Mouse (Mus musculus): Measurements from ENCODE around the gene Apoa2. TPM values are rescaled to one million over a fixed set of nuclear protein-coding genes. Genes with fewer than 3 reads are reported as not detected.
A peak's percentile ranks its signal among the peaks of the same experiment; 100 is the strongest.
"Not testable (repeated sequence)": the region's sequence is repeated elsewhere in the genome, so short reads cannot be mapped to it uniquely, and the experiment has no call there.

The Apoa2 gene
- total RNA-seq, 2 experiments from 2014 or later: 1.7 to 1.8 TPM

DNA sequence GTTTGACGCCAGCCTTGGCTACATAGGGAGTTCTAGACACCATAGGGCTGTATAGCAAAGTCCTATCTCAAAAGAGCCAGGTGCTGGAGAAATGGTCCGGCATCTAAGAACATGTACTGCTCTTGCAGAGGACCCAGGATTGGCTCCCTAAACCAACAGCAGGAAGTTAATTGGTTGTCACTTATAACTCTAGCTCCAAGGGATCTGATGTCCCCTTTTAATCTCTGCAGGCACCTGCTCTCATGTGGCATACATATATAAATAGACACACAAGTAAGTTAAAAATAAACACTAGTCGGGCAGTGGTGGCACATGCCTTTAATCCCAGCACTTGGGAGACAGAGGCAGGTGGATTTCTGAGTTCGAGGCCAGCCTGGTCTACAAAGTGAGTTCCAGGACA lies 10.9 kb downstream of the Apoa2 start:
- no peak for DNase-seq

DNA sequence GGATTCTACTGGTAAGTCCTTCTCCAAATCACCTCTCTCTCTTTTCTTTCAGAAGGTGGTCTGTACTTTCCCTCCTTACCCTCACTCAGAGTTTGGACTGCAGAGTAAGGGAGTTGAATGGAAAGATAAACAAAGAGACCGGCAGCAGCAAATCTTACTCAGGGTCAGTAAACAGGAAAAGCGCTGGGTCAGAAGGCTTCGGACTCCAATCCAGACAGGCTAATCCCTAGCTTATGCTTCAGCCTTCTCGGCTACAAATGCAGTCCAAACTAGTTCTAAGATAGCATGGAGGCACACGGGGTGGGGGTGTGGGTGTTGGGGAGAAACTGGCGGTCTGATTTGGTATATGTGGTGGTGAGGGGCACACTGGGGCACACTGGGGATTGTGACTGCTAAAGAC lies 12.6 kb downstream of the Apoa2 start:
- no peak for DNase-seq

DNA sequence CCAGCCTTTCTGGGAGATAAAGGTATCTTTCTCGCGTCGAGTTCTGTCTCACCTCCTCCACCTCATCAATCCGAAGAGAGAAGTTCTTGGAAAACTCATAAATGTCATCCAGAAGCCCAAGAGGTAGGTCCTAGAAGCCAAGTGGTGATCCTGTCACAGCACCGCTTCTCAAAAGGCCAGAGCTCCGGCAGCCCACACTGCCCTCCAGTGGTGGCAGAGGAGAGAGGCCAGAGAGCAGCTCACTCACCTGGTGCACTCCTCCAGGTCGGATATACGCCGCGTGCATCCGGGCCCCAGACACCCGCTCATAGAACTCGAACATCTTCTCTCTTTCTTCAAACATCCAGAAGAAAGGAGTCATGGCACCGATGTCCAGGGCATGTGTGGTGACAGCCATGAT lies 13.6 kb downstream of the Apoa2 start:
- DNase-seq: peak; percentile 76

DNA sequence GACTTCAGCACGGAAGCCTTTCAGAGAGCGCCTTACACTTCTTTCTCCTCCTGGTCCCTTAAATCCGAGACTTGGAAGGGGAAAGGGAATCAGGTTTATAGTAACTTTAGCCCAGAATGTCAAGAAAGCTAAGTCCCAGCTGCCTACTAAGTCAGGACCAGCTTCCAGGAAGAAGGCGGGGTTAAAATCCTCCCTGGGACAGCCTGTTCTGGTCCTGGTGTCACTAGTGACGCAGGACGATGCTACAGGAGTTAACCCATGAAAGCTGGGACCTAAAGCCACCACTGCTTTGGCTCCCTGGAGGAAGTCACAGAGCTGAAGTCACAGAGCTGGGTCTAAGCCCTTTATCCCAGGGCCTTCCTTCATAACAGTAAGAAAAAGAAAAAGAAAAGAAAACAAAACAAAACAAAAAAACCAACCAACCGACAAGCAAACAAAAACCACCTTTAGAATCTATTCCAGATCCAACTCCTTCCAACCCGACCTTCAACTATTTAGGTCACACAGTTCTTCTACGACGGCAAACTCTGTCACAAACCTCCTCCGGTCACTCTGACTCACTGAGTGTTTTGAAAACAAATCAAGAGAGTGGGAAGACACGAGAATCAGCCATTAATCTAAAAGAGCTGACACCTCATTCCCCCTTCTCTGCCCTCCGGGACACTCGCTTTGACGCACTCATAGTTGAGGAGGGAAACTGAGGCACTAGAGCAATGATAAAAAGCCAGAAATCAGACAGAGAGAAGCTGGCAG lies 15.3 kb downstream of the Apoa2 start:
- DNase-seq: peak; percentile 49

DNA sequence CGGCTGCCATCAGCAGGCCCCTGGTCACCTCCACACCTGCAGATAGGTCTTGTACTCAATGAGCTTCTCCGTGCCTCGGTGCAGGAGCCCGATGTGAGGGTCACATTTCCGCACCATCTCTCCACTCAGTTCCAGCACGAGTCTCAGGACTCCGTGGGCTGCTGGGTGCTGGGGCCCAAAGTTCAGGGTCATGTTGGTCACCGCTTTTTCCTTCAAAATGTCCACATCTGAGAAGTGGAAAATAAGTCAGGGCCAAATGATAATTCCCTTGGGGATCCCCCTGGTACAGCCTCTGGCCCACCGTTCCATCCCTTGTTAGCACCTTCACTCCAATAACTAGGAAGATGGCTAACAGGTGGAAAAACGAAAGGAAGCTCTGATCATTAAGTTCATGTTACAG lies 16.1 kb downstream of the Apoa2 start:
- DNase-seq: no peak

DNA sequence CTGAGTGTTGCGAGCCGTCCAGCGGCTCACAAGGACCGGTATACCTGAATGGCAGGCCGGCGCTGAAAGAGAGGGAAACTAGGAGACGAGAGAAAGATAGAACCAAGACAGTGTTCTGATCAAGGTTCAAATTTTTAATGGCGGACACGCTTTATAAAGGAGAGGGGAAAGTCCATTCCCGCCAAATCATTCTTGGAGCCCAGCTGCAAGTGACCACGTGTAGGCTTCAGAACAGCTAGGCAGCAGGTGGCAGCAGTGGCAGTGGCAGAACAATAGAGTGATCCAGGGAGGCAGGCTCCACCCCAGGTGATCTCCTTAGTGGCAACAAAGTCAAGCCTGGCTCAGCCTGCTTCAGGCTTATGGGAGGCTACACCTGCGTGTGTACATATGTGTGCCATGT lies 17.1 kb downstream of the Apoa2 start:
- not testable (repeated sequence) for DNase-seq

DNA sequence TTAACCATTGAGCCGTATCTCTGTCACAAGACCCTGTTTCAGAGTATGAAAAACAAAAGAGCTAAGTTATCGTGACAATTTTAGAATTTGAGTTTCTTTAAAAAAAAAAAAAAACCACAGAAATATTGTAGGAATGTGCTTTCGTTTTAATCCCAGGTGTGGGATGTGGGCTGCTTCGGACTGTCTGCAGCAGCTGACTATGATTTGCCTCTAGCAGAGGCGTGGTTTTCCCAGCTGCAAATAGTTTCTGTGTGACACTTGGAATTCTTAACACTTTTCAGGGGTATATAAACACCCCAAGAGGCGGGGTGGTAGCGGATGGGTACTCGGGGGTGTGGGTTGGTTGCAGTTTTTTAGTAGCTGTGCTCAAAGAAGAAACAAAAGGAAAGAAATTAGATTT lies 20.5 kb downstream of the Apoa2 start:
- DNase-seq: no peak

DNA sequence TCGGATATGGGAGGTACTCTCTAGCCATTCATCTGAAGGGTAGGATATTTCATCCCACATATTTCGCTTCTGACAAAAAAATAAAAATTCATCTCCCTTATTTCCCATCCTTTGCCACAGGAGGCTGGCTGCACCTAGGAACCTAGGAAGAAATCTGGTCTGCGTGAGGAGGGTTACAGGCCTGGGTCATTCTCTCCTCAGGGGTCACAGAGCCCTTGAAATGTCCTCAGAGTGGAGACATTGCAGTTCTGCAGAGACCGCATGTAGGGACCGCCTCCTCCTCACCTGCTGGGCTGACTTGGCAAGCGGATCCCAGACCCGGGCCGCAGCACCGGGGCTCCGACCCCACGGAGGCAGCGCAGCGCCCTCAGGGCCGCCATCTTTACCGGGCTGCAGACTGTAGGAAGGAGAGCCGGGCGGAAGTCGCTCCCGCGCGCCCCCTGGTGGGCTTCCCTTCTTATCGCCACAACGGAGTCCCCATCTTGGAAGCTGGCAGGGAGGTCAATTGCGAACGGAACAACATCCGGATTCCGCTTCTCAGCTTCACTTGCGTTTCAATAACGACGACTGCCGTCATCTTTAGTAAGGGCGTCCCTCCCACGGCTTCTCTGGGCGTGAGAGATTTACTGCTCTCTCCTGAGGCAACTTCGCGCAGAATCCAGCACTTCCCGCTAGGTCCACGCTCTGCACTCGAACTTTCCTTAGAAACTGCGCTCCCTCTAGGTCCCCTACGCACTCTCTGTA lies 22.0 kb downstream of the Apoa2 start:
- DNase-seq: peak; percentile 98

DNA sequence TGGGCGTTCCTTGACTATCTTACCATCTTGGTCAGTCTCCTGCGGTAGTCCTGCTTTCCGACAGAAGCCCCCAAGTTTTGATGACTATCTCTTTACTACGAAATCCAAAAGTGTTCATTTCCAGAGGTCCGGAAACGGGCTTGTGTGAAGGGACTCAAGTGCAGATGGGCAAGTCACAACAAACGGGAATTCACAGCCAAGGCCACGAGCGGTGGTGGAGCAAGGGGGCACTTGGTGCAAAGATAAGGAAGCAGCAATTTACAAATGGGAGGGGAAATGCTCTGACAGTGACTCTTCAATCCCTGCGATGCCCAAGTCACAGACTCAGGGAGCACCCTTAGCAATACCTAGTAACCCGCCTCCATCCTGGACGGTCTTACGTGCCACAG lies 22.6 kb downstream of the Apoa2 start:
- DNase-seq: no peak

DNA sequence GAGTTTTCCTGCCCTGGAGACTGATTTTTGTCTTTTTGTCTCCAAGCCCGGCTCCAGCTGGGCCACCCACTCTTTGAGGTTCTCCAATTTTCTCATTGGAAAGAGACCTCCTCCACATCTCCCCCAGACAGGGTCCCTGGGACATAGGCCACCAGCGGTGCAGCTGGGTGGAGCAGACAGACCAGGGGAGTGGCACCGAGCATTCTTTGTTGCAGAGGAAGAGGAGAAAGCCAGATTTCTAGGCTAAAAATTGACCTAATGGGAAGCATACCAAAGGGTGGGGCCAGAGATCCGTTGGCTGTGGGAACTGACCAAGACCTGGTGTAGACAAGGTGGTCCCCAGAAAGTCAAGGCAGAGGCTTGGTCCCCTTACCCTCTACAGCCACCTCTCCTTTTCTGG lies 23.1 kb downstream of the Apoa2 start:
- peak; percentile 54 for DNase-seq

DNA sequence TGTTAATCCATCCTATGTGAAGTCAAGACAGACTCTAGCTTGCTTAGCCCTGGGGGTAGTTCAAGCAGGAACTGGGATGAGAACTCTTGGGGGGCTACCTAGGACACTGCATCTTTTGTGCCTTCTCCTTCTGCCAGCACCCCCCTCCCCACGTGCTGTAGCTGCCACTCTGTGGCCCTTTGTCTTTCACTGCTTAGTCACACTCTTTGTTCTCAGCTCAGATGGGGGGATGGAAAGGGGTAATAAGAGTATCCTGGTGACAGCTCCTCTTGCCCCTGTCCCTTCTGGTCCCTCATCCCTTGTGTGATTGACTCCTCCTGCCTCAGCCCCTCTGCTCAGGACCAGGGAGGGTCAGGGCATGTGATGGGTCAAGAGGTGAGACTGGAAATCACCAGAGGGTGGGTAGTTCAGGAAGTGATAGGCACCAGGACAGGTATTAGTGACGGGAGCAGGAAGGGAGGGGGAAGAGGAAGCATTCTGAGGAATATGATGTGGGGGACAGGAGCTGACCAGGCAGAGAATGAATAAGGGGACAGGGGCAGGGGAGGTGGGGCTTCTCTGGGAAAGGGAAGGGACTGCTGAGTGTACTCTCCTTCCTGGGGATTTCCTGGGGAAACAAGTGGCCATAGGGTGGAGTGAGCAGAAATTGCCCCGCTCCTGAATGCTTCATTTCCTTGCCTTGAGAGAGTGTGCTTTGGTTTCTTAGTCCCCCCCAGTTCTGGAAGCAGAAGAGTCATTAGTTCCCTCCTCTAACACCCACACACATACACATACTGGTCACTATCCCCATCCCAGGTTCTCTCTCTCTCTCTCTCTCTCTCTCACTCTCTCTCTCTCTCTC lies 23.8 kb downstream of the Apoa2 start:
- no peak for DNase-seq

DNA sequence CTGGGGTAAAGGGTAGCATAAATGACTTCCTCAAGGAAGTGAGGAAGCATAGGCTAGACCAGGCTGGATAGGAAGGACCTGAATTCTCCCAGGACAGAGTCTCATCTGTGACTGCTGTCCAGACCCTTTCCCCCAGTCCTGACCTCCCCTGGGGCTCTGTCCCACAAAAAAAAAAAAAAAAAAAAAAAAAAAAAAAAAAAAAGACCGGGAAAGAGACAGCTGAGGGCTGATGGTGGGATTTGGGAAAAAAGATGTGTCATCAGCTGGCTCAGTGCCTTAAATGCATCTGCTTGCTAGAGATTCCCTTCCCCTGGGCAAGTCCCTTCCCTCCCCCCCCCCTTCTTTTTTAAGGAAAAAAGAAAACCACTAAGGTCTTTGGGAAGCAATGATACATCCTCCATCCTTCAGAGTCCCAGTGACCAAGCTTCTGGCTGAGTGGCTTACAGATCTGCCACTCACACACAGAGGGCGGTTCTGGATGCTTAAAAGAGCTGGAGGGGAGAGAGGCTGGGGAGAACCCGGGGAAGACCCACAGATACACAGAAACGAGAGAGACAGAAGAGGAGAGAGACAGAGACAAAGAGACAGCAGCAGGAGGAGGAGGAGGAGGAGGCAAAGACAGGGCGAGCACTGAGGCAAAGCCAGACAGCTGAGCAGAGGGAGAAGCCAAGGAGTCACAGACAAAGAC lies 25.2 kb downstream of the Apoa2 start, which contains the start of gene Adamts4:
Gene Adamts4, plus strand, starts transcription at position 509 of the 688 bp plus-strand sequence.
- peak; percentile 75 for DNase-seq

DNA sequence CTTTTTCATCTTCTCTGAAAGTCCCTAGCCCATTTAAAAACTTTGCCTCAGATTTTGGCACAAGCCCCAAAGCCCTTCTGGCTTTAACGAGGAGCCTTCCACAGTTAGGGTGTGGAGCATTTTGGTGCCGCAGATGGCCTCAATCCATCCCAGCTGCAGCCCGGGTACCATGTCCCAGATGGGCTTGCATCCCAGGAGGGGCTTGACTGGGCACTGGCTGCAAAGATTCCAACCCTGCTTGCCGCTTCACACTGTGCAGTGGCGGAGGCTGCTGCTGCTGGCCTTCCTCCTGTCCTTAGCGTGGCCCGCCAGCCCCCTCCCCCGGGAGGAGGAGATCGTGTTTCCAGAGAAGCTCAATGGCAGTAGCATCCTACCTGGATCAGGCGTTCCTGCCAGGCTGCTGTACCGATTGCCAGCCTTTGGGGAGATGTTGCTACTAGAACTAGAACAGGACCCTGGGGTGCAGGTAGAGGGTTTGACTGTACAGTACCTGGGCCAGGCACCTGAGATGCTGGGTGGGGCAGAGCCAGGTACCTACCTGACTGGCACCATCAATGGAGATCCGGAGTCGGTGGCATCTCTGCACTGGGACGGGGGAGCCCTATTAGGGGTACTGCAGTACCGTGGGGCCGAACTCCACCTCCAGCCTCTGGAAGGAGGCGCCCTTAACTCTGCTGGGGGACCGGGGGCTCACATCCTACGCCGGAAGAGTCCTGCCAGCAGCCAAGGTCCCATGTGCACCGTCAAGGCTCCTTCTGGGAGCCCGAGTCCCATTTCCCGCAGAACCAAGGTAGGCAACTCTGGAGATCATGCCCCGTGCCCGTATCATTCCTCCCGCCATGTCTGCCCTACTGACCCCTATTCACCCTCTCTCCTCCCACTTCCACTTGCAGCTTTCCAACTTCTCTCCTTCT lies 26.1 kb downstream of the Apoa2 start, which contains the start of gene Ndufs2:
Gene Ndufs2, minus strand, starts transcription at position 709 of the 914 bp plus-strand sequence.
- peak; percentile 52 for DNase-seq

DNA sequence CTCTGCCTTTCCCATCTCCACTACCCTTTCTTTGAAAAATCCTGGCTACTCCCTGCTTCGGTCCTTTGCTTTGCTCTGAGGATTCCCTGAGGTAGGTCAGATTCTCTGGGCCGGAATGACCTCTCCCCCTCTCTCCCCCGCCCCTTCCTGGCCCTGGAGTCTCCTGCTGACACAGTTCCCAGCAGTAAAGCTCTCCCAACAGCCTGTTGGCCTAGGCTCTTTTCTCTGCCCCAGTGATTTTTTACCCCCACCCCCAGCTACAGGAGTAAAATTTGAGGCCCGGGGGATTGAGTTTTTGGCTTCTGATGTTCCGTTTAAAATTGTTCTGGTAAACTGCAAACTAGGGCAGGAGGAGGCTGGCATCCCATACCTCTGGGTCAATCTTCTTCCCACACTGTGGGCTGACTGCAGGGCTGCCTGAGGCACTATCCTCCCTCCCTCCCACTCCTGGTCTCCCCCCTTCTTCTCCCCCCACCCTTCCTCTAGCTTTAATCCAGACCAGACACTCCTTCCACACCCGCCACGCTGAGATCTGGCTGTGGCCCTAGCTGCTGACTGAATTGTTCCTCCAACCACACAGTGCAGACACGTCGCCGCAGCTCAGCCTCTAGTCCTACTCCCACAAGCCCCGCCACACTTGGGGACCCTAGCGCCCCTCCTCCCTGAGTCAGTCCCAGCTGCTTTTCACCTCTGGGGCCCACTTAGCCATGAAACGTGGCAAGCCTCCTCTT lies 26.9 kb downstream of the Apoa2 start:
- DNase-seq: peak; percentile 58

DNA sequence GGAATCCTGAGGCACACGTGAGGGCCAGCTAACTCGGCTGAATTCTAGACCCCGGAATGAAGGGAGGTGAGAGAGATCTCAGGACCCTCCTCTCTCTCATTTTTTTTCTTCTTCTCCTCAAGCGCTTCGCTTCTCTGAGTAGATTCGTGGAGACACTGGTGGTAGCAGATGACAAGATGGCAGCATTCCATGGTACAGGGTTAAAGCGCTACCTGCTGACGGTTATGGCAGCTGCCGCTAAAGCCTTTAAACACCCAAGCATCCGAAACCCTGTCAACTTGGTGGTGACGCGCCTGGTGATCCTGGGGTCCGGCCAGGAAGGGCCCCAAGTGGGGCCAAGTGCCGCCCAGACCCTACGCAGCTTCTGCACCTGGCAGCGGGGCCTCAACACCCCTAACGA lies 27.6 kb downstream of the Apoa2 start:
- no peak for DNase-seq

DNA sequence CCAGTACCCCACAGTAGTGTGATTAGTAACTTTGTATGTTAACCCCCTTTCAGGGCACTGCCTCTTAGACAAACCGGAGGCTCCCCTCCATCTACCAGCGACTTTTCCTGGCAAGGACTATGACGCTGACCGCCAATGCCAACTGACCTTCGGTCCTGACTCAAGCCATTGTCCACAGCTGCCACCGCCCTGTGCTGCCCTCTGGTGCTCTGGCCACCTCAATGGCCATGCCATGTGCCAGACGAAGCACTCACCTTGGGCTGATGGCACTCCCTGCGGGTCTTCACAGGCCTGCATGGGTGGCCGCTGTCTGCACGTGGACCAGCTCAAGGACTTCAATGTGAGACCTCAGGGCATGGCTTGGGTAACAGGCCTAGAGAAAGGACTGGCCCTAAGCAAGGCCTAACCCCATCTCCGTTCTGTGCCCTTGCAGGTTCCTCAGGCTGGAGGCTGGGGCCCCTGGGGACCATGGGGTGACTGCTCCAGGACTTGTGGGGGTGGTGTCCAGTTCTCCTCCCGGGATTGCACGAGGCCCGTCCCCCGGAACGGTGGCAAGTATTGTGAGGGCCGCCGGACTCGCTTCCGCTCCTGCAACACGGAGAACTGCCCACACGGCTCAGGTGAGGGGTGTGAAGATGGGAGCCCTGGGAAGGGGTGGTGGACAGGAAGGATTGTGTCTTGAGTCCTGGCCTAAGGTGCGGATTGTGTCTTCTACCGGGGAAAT lies 31.4 kb downstream of the Apoa2 start:
- no peak for DNase-seq

DNA sequence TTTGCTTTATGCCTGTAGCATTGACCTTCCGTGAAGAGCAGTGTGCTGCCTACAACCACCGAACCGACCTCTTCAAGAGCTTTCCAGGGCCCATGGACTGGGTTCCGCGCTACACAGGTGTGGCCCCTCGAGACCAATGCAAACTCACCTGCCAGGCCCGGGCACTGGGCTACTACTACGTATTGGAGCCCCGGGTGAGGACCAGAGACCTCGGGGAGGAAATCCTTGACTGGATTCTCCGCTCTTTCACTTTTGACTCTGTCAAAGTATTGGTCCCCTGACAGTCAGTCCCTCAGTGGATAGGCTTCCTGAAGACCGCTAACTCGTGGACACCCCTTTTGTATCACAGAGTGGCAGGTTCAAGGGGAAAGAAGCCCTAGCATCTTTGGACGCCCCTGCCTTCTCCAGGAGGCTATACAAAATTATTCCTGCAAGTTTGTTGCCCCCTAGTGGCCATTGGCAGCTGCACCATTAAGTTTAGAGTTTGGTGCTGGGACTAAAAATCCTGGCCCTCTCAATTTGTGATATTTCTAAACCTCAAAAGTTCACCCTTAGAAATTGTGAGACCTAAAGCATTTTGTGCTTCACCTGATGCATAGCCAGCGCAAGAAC lies 32.2 kb downstream of the Apoa2 start:
- peak; percentile 78 for DNase-seq

DNA sequence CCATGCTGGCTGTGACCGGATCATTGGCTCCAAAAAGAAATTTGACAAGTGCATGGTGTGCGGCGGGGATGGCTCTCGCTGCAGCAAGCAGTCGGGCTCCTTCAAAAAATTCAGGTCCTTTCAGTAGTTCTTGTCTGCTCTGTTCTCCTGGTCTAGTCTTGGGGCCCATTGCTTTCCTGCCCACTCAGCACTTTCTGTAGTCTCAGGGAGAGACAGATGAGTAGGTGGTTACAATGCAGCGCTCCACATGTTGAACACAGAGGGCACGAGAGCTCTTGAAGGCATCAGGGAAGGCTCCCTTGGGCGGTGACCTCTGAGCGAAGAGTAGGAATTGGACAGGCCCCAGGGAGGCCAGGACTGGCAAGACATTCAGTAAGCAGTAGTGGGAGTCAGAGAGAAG lies 32.9 kb downstream of the Apoa2 start:
- DNase-seq: no peak

DNA sequence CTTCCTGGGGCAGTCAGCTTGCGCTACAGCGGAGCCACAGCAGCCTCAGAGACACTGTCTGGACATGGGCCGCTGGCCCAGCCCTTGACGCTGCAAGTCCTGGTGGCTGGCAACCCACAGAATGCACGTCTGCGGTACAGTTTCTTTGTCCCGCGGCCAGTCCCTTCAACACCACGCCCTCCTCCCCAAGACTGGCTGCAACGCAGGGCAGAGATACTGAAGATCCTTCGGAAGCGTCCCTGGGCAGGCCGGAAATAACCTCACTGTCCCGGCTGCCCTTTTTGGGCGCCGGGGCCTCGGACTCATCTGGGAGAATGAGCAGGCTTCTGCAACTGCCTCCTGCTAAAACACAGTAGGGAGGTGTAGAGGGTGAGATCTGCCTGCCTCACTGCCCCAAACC lies 34.1 kb downstream of the Apoa2 start:
- no peak for DNase-seq

Data from heart, postnatal 4 days (tissue).